Mouse (Mus musculus) mature B cell (primary cell): Measurements from ENCODE around the gene Cdc42se1.

Experiments used
- in situ Hi-C: fragments of 300-500 bp; cut with MboI; formaldehyde crosslinking; loops from 2 replicates; pipeline ENCODE4 v1.14.3; 2019

The Cdc42se1 gene

DNA sequence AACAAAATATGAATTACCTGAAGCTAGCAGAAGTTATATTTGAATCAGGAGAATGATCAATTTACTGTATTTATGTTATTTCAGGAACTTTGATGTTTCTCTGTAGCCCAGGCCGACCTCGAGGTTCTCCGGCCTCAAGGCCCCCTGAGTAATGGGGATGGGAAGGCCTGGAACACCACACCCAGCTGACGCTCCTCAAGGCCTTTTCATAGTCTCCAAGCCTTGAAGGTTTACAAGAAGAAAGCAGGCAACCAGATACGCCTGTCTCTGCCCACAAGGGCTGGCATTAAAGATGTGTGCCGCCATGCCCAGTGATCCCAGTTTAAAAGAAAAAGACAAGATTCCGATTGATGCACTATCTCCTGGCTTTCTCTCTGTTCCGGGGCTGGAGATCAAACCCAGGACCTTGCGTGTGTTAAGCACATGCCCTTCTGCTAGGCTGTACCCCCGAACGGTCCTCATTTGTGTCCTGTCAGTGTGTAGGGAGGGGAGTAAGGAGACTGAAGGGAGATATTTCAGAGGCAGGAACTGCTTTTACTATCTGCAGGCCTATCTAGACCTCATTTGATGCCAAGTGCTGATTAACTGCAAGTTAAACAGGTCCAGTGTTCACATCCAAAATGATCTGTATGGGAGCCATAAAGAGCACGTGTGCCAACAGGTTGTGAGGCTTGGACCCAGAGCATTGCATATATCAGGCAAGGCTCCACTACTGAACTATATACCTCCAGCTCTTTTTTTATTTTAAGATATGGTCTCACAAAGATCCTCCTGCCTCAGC, 56.2 kb downstream of the Cdc42se1 start:
- in situ Hi-C loops = no loop called here

GRCm38 (mm10) chr3:95285390-95285789, 56.9 kb downstream of the Cdc42se1 start:
- in situ Hi-C loops = no loop called here
